Mouse (Mus musculus): ENCODE results near the gene Sergef. TPM values are rescaled to one million over a fixed set of nuclear protein-coding genes. Genes with fewer than 3 reads are reported as not detected.

Sergef gene
- total and polyA plus RNA-seq, 2 experiments from 2014 or later: 46.9 to 50.7 TPM

GRCm38 (mm10) chr7:46492134-46492678, 147.4 kb downstream of the Sergef start:
- no peak for TF ChIP-seq CTCF (IDR thresholded peaks at IDR 0.05; ENCODE audit: low read depth)
- no peak for DNase-seq
- Histone ChIP-seq H3K4me2 (ENCODE audit: low read depth) (no peak overlapping the region), H3K4me1 (ENCODE audit: insufficient read depth) (no peaks in the 10 kb centered on the region), H3K9me3 (ENCODE audit: low read length) (no peaks in the 10 kb centered on the region), H3K9ac (no peak overlapping the region), H3K27me3 (ENCODE audit: insufficient read depth, low read length) (no peaks in the 10 kb centered on the region), H3K4me3 (ENCODE audit: low read depth, low read length) (no peak overlapping the region), H3K27ac (ENCODE audit: low read depth, low read length) (no peak overlapping the region), H3K36me3 (ENCODE audit: insufficient read depth) (no peaks in the 10 kb centered on the region)
- 61% methylated on average over 14 of the region's 14 CpGs for WGBS
- no peak for ATAC-seq

- no peak for DNase-seq
- no peak overlapping the region for H3K9ac ChIP-seq
- 25% methylated on average over 4 of the region's 4 CpGs for WGBS
Measured at GRCm38 (mm10) chr7:46487354-46487753, 152.3 kb downstream of the Sergef start.

DNA sequence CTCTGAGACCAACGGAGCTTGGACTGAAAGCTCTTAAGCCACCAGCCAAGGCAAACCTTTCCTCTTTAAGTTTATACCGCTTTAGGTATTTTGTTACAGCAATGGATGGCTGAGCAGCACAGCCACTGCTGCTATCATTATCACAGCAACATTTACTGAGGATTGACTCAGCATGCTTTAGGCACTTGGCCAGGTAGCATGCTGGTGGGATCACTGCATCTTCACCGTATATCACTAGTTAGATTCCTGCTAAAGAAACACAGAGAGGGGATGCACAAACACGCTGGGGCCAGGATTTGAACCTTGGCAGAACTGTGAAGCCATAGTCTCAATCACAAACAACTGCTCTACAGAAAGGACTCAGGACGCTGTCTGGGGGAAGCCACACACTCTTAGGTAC, 152.8 kb downstream of the Sergef start:
- DNase-seq (no peak), ATAC-seq (no peak)
- H3K9ac ChIP-seq: no peak overlapping the region
- no peaks in the 10 kb centered on the region for H3K36me3 ChIP-seq (ENCODE audit: insufficient read depth)
- H3K27ac ChIP-seq (ENCODE audit: low read depth, low read length): no peak overlapping the region
- no peaks in the 10 kb centered on the region for H3K9me3 ChIP-seq (ENCODE audit: low read length)
- no peaks in the 10 kb centered on the region for H3K4me1 ChIP-seq (ENCODE audit: insufficient read depth)
- no peak overlapping the region for H3K4me3 ChIP-seq (ENCODE audit: low read depth, low read length)
- WGBS: 84% methylated on average over 5 of the region's 5 CpGs
- no peaks in the 10 kb centered on the region for H3K27me3 ChIP-seq (ENCODE audit: insufficient read depth, low read length)
- no peak overlapping the region for H3K4me2 ChIP-seq (ENCODE audit: low read depth)
- TF ChIP-seq CTCF (IDR thresholded peaks at IDR 0.05; ENCODE audit: low read depth): no peak

More at GRCm38 (mm10) chr7:46487354-46487753, 152.3 kb downstream of the Sergef start:
- Histone ChIP-seq H3K4me3 (ENCODE audit: low read depth, low read length) (no peak overlapping the region), H3K4me1 (ENCODE audit: insufficient read depth) (no peaks in the 10 kb centered on the region), H3K4me2 (ENCODE audit: low read depth) (no peak overlapping the region), H3K27me3 (ENCODE audit: insufficient read depth, low read length) (no peaks in the 10 kb centered on the region), H3K27ac (ENCODE audit: low read depth, low read length) (no peak overlapping the region), H3K36me3 (ENCODE audit: insufficient read depth) (no peaks in the 10 kb centered on the region), H3K9me3 (ENCODE audit: low read length) (no peaks in the 10 kb centered on the region)
- no peak for TF ChIP-seq CTCF (IDR thresholded peaks at IDR 0.05; ENCODE audit: low read depth)
- no peak for ATAC-seq

DNA sequence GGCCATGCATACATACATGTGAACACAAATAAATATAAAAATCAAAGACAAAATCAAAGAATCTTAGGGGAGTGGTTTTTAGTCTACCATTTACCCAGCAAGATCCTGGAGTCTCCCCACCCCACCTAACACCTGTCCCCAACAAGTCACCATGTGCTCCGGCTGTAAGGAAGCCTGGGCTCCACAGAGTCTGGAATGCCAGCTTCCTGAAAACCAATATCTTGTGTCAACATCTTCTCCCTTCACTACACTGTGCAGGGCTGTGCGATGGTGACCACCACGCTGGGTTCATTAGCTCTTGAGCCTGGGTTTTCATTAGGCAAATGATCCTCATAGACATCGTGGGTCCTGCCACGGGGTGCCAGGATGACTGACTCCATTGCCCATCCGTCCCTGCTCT, 155.4 kb downstream of the Sergef start:
- no peak overlapping the region for H3K4me2 ChIP-seq (ENCODE audit: low read depth)
- ATAC-seq: no peak

GRCm38 (mm10) chr7:46483050-46483449, 156.6 kb downstream of the Sergef start:
- DNase-seq (no peak), ATAC-seq (no peak)
- Histone ChIP-seq H3K4me3 (ENCODE audit: low read depth, low read length) (no peak overlapping the region), H3K9me3 (ENCODE audit: low read length) (no peaks in the 10 kb centered on the region), H3K27ac (ENCODE audit: low read depth, low read length) (no peak overlapping the region), H3K27me3 (ENCODE audit: insufficient read depth, low read length) (no peaks in the 10 kb centered on the region), H3K4me2 (ENCODE audit: low read depth) (no peak overlapping the region), H3K9ac (no peak overlapping the region), H3K36me3 (ENCODE audit: insufficient read depth) (no peaks in the 10 kb centered on the region), H3K4me1 (ENCODE audit: insufficient read depth) (no peaks in the 10 kb centered on the region)
- 79% methylated on average over 10 of the region's 10 CpGs for WGBS
- TF ChIP-seq CTCF (IDR thresholded peaks at IDR 0.05; ENCODE audit: low read depth): no peak

More for the DNA sequence above, 155.4 kb downstream of the Sergef start:
- H3K27ac ChIP-seq (ENCODE audit: low read depth, low read length): no peak overlapping the region
- no peak for TF ChIP-seq CTCF (IDR thresholded peaks at IDR 0.05; ENCODE audit: low read depth)
- no peaks in the 10 kb centered on the region for H3K27me3 ChIP-seq (ENCODE audit: insufficient read depth, low read length)
- no peaks in the 10 kb centered on the region for H3K36me3 ChIP-seq (ENCODE audit: insufficient read depth)
- no peak overlapping the region for H3K9ac ChIP-seq
- H3K4me1 ChIP-seq (ENCODE audit: insufficient read depth): no peaks in the 10 kb centered on the region
- WGBS: 86% methylated on average over 6 of the region's 6 CpGs
- DNase-seq: no peak
- H3K9me3 ChIP-seq (ENCODE audit: low read length): no peaks in the 10 kb centered on the region
- no peak overlapping the region for H3K4me3 ChIP-seq (ENCODE audit: low read depth, low read length)

DNA sequence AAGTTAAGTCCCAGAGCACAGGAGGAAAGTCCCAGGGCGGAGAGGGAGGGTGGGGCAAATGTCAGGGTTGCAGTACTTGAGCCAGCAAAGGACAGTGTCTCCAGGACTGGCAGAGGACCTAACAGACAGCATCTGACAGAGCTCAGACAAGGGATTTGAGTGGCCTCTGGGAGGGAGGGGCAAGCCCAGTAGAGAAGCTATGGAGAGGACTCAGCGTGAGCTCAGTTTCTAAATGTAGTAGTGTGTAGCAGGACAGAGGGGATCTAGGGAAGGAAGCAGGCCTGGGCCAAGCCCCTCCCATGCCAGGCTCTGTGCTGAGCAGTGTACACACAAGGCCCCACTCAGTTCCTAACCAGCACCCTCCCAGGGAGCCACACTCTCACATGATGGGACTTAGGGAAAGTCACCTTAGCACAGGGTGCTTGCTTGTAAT, 157.5 kb downstream of the Sergef start:
- no peak overlapping the region for H3K4me3 ChIP-seq (ENCODE audit: low read depth, low read length)
- H3K9ac ChIP-seq: no peak overlapping the region
- no peaks in the 10 kb centered on the region for H3K4me1 ChIP-seq (ENCODE audit: insufficient read depth)
- no peaks in the 10 kb centered on the region for H3K27me3 ChIP-seq (ENCODE audit: insufficient read depth, low read length)
- no peak overlapping the region for H3K27ac ChIP-seq (ENCODE audit: low read depth, low read length)
- H3K9me3 ChIP-seq (ENCODE audit: low read length): no peaks in the 10 kb centered on the region
- WGBS: 77% methylated on average over 2 of the region's 2 CpGs
- no peak for TF ChIP-seq CTCF (IDR thresholded peaks at IDR 0.05; ENCODE audit: low read depth)
- DNase-seq (no peak), ATAC-seq (no peak)
- no peaks in the 10 kb centered on the region for H3K36me3 ChIP-seq (ENCODE audit: insufficient read depth)
- no peak overlapping the region for H3K4me2 ChIP-seq (ENCODE audit: low read depth)

DNA sequence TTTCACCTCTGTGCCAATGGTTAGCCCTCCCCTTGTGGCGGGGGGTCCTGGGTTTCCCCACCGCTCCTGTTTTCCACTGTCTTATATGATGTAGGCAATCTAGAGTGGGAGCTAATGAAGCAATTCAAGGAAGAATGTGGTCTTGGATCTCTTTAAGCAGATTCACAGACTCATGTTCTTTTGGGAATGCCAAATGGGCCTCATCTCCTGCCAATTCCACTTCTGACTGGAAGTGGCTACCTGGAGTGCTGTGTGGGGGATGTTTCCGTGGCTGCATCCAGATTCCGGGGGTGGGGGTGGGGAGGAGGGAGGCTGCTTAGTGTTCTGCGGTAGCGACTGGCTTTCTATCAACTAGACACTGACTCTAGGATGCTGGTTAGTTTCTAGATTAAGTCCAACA, 159.8 kb downstream of the Sergef start:
- no peak for ATAC-seq
- Histone ChIP-seq H3K27ac (ENCODE audit: low read depth, low read length) (no peak overlapping the region), H3K9me3 (ENCODE audit: low read length) (no peaks in the 10 kb centered on the region), H3K36me3 (ENCODE audit: insufficient read depth) (no peaks in the 10 kb centered on the region), H3K4me3 (ENCODE audit: low read depth, low read length) (no peak overlapping the region), H3K4me2 (ENCODE audit: low read depth) (no peak overlapping the region), H3K27me3 (ENCODE audit: insufficient read depth, low read length) (no peaks in the 10 kb centered on the region), H3K9ac (no peak overlapping the region), H3K4me1 (ENCODE audit: insufficient read depth) (no peaks in the 10 kb centered on the region)
- no peak for DNase-seq
- whole genome bisulfite sequencing: 52% methylated on average over 6 of the region's 6 CpGs
- no peak for TF ChIP-seq CTCF (IDR thresholded peaks at IDR 0.05; ENCODE audit: low read depth)
